Mouse (Mus musculus) cerebellum, adult 8-10 months (tissue): ENCODE measurements at regions not wholly inside any gene's neighbourhood (a gene's known extent, or its start where the extent isn't known, plus 50 kb on each side); places are given as distances from the start of the nearest gene placed in this dataset.
"Not testable (repeated sequence)": the region's sequence is repeated elsewhere in the genome, so short reads cannot be mapped to it uniquely, and the experiment has no call there.

Source experiments
- DNase-seq: peaks from one replicate; pipeline ENCODE4 v3.0.0; 2022

DNA sequence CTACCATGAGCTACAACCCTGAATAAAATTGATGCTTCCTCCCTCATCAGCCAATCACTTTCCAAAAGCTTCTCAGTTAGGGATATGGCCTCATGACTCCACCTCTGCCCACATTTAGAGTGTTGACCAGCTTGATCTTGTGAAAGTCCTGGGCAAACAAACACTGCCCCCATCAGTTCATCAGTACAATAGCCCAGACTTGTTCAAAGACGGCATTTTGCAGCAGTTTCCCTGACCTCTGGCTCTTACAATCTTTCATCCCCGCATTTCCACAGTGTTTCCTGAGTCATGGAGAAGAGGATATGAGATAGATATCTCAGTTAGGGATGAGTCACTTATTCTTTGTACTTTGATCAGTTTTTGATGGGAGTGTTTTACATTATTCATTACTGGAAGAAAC is 203.5 kb upstream of the Asrgl1 start:
- DNase-seq, result not testable (repeated sequence)

DNA sequence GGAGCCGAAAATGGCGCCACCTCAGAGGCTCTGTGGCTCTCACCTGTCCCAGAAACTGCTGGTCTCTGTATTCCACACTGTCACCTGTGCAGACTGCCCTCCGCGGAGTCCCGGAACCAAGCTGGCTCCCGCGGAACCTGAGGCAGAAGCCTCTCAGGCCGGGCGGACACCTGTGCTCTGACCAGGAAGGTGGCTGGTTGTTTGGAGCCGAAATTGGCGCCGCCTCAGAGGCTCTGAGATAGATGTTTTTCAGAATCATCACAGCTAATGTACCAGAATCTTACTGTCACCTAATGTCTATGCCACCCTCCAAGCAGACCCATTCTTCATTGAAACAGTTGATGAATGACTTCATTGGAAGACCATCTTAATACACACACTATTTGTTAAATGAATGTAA is 202.0 kb upstream of the Asrgl1 start:
- not testable (repeated sequence) for DNase-seq

DNA sequence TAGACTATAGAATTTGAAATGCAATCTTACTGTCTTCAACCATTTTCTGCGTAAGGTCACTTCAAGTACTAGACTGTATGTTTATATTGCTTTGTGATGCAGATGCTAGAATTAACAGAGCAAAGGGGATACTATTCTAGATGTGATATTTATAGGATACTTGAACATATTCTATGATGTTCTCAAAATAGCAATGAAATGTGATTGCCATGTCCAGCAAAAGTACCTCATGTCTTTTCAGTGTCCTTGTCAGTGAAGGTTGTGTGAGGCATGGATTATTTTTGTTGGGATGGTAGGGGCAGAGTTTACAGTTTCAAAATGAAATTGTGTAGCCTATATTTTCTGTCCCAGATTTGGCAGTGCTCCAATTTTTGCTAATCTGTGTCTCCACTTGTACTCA is 182.5 kb upstream of the Asrgl1 start:
- not testable (repeated sequence) for DNase-seq

DNA sequence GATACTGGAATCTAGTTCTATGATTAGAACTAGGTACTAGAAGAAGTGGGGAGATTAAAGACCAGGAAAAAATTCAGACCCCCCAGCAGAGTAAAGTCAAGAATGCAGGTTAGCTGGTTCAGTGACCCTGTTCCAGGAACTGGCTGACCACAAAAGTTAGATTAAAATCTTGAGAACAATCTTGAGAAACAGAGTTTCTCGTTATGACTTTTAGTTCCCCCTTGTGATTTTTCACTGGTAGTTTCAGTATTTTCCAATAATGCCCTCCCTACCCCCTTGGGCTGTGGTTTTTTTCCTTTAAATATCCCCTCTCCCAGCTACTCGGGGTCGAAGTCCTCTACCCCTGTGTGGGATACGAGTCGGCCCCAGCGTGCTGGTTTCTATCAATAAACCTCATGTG is 180.7 kb upstream of the Asrgl1 start:
- DNase-seq, result not testable (repeated sequence)

DNA sequence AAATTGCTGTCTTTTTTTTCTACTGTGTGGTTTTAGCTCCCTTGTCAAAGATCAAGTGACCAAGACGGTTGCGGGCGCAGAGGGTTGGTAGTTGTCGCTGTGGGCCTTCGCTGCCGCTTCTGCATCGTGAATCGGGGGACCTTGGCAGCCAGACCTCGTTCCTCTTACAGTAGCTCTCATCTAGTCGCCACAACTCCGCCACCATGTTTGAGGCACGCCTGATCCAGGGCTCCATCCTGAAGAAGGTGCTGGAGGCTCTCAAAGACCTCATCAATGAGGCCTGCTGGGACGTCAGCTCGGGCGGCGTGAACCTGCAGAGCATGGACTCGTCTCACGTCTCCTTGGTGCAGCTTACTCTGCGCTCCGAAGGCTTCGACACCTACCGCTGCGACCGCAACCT is 147.7 kb upstream of the Asrgl1 start:
- DNase-seq, result peak; percentile 26

DNA sequence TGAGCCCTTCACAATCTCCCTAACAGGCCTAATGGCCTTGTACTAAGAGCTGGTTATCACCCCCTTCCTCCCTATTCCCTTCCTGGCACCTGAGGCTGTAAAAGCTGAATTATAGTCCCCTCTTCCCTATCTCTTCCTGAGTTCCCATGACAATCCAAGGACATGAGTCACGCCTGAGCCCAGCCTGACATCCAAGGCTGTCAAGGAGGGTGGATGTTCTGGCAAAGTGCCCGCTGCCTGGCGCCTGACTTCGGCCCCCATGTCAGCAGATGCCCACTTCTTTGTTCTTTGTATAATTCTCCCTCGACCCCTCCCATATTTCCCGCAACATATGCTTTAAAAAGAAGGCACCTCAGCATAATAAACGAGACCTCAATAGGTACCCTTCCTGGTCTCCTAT is 99.2 kb upstream of the Asrgl1 start:
- DNase-seq, result not testable (repeated sequence)
